Mouse (Mus musculus) stomach, embryonic 15.5 days (tissue): ENCODE measurements around the gene Dolpp1. TPM values are rescaled to one million over a fixed set of nuclear protein-coding genes. Genes with fewer than 3 reads are reported as not detected.

Experiments used
- ATAC-seq: fragments of 200-750 bp; cut with Nextera tagmentation; 2 replicates; pipeline ENCODE4 v1.8.0; 2017; ENCODE audit warnings: low read depth, moderate number of reproducible peaks, moderate TSS enrichment; ENCODE audit not compliant: insufficient read depth, low FRiP score
- H3K27ac ChIP-seq: fragments of 300-500 bp; sonication (generic); 2 replicates; pipeline ENCODE4 v1.5.1; 2015; ENCODE audit warnings: mild to moderate bottlenecking, inconsistent platforms
- H3K27me3 ChIP-seq: fragments of 300-500 bp; sonication (generic); replicated peaks from 2 replicates; pipeline ENCODE4 v1.6.1; 2015; ENCODE audit warnings: inconsistent platforms
- H3K36me3 ChIP-seq: fragments of 300-500 bp; sonication (generic); 2 replicates; pipeline ENCODE4 v1.6.1; 2015; ENCODE audit warnings: inconsistent platforms
- H3K4me1 ChIP-seq: fragments of 300-500 bp; sonication (generic); 2 replicates; pipeline ENCODE4 v1.6.1; 2015; ENCODE audit warnings: inconsistent platforms
- H3K4me2 ChIP-seq: fragments of 300-500 bp; sonication (generic); 2 replicates; pipeline ENCODE4 v1.6.1; 2015; ENCODE audit warnings: mild to moderate bottlenecking, inconsistent platforms
- H3K4me3 ChIP-seq: fragments of 300-500 bp; sonication (generic); replicated peaks from 2 replicates; pipeline ENCODE4 v1.5.1; 2015; ENCODE audit warnings: inconsistent platforms
- H3K9ac ChIP-seq: fragments of 300-500 bp; sonication (generic); 2 replicates; pipeline ENCODE4 v1.6.1; 2015; ENCODE audit warnings: inconsistent platforms
- H3K9me3 ChIP-seq: fragments of 300-500 bp; sonication (generic); 2 replicates; pipeline ENCODE4 v1.6.1; 2016; ENCODE audit warnings: inconsistent platforms
- WGBS: fragments of 180-500 bp; shearing (Covaris S2); methylation state at CpG from one replicate; pipeline ENCODE4 v1.1.7; 2015; 5-methylcytosine and 5-hydroxymethylcytosine counted together
- microRNA-seq: library from miRNA; unstranded; fragments of <30 nt; microRNA quantifications from one replicate; pipeline ENCODE4, GENCODE M21; 2016
- polyA plus RNA-seq: library from polyadenylated mRNA; unstranded; fragments of >200 nt; fragmentation: Nextera tagmentation; extraction: Ambion mirVana; gene quantifications from 2 replicates; pipeline ENCODE4 v1.2.1, GENCODE M21; 2015

Gene Dolpp1
- polyA plus RNA-seq, 1 experiment from 2014 or later = 45.5 TPM

- no peak for ATAC-seq
- peak overlapping the region; percentile 24; the same call in 1 of the 2 replicates for H3K4me2 ChIP-seq
- no peak overlapping the region for H3K9ac ChIP-seq
- H3K9me3 ChIP-seq = no peaks in the 10 kb centered on the region
- peaks cover 67% of the 10 kb centered on the region for H3K4me1 ChIP-seq
- H3K27me3 ChIP-seq = no peaks in the 10 kb centered on the region
- H3K36me3 ChIP-seq = peaks cover 23% of the 10 kb centered on the region
- no peak overlapping the region for H3K4me3 ChIP-seq
- peak overlapping the region; percentile 99 for H3K27ac ChIP-seq
Measured at GRCm38 (mm10) chr2:30444450-30444849, 52.4 kb downstream of the Dolpp1 start.

GRCm38 (mm10) chr2:30445312-30445711 lies 53.3 kb downstream of the Dolpp1 start:
- Histone ChIP-seq H3K4me1 (peaks cover 59% of the 10 kb centered on the region), H3K4me2 (peak overlapping the region; percentile 37), H3K27ac (peak overlapping the region; percentile 99), H3K27me3 (no peaks in the 10 kb centered on the region), H3K4me3 (no peak overlapping the region), H3K9ac (0 out of 2 replicates have a peak overlapping the region, but pooled peaks have one; percentile 3), H3K9me3 (no peaks in the 10 kb centered on the region), H3K36me3 (peaks cover 31% of the 10 kb centered on the region)
- ATAC-seq = peak; percentile 40; the same call in 1 of the 2 replicates
- WGBS = 32% methylated on average over 2 of the region's 2 CpGs

GRCm38 (mm10) chr2:30446891-30447826 lies 55.1 kb downstream of the Dolpp1 start:
- no peaks in the 10 kb centered on the region for H3K9me3 ChIP-seq
- no peak overlapping the region for H3K9ac ChIP-seq
- H3K27ac ChIP-seq = no peak overlapping the region; the same call in 1 of the 2 replicates
- peaks cover 35% of the 10 kb centered on the region for H3K36me3 ChIP-seq
- 74% methylated on average over 10 of the region's 10 CpGs for WGBS
- H3K4me3 ChIP-seq = no peak overlapping the region
- H3K27me3 ChIP-seq = no peaks in the 10 kb centered on the region
- ATAC-seq = no peak
- no peak overlapping the region for H3K4me2 ChIP-seq
- H3K4me1 ChIP-seq = peaks cover 44% of the 10 kb centered on the region

GRCm38 (mm10) chr2:30448371-30448770 lies 56.3 kb downstream of the Dolpp1 start:
- Histone ChIP-seq H3K4me2 (no peak overlapping the region), H3K9ac (no peak overlapping the region), H3K27ac (no peak overlapping the region), H3K9me3 (no peaks in the 10 kb centered on the region), H3K36me3 (peaks cover 35% of the 10 kb centered on the region), H3K4me3 (no peak overlapping the region), H3K4me1 (peaks cover 32% of the 10 kb centered on the region), H3K27me3 (no peaks in the 10 kb centered on the region)
- no peak for ATAC-seq
- 92% methylated on average over 7 of the region's 7 CpGs for WGBS

Small RNAs within 50 kb of the gene (microRNA-seq; reads per million reads assigned to microRNA genes)
- not detected for gene Gm47292

Other genes with a start within 250 kb of the Dolpp1 start
- 28.8 and 31.5 TPM in 2 replicates for gene Endog, start 220.8 kb upstream of the Dolpp1 start, polyA plus RNA-seq
- gene Spout1, start 213.8 kb upstream of the Dolpp1 start, polyA plus RNA-seq = 56.7 and 62.9 TPM in 2 replicates
- gene Kyat1, start 186.4 kb upstream of the Dolpp1 start, polyA plus RNA-seq = 16.2 and 17.4 TPM in 2 replicates
- gene Lrrc8a, start 154.5 kb upstream of the Dolpp1 start, polyA plus RNA-seq = 37.2 and 37.6 TPM in 2 replicates
- 0.22 and 0.35 TPM in 2 replicates for gene Gm28035, start 151.7 kb upstream of the Dolpp1 start, polyA plus RNA-seq
- gene Phyhd1, start 126.1 kb upstream of the Dolpp1 start, polyA plus RNA-seq = 13.1 and 14.2 TPM in 2 replicates
- not detected in 2 replicates for gene Gm28038, start 111.2 kb upstream of the Dolpp1 start, polyA plus RNA-seq
- gene Dolk, start 105.9 kb upstream of the Dolpp1 start, polyA plus RNA-seq = 33.2 and 33.3 TPM in 2 replicates
- gene Nup188, start 105.9 kb upstream of the Dolpp1 start, polyA plus RNA-seq = 22.4 and 29.7 TPM in 2 replicates
- 92.6 and 94.6 TPM in 2 replicates for gene Sh3glb2, start 32.9 kb upstream of the Dolpp1 start, polyA plus RNA-seq
- 20.8 and 24.3 TPM in 2 replicates for gene Miga2, start 28.0 kb upstream of the Dolpp1 start, polyA plus RNA-seq
- gene Crat, start 23.6 kb downstream of the Dolpp1 start, polyA plus RNA-seq = 22.2 and 24.2 TPM in 2 replicates
- gene Ptpa, start 23.8 kb downstream of the Dolpp1 start, polyA plus RNA-seq = 128 and 137 TPM in 2 replicates
- 3.2 and 3.3 TPM in 2 replicates for gene Ier5l, start 82.0 kb downstream of the Dolpp1 start, polyA plus RNA-seq
- 0.71 and 0.72 TPM in 2 replicates for gene Cstad, start 202.8 kb downstream of the Dolpp1 start, polyA plus RNA-seq